Mouse (Mus musculus) splenic B cell, adult 2 months (primary cell): ENCODE measurements around the gene Ube2s.
"Not testable (repeated sequence)": the region's sequence is repeated elsewhere in the genome, so short reads cannot be mapped to it uniquely, and the experiment has no call there.

Experiments
- DNase-seq: peaks from one replicate; pipeline ENCODE4 v3.0.0-alpha.2; 2011; ENCODE audit warnings: low read depth, low spot score
- H3K27me3 ChIP-seq: 2 replicates; pipeline ENCODE4 v1.6.1; 2012; ENCODE audit warnings: mild to moderate bottlenecking, low read length, moderate library complexity, mixed read lengths; ENCODE audit not compliant: control insufficient read depth, poor library complexity, insufficient read depth, severe bottlenecking
- H3K36me3 ChIP-seq: 2 replicates; pipeline ENCODE4 v1.6.1; 2012; ENCODE audit warnings: mild to moderate bottlenecking, low read length, moderate library complexity, mixed read lengths; ENCODE audit not compliant: control insufficient read depth, poor library complexity, insufficient read depth, severe bottlenecking

Gene Ube2s

DNA sequence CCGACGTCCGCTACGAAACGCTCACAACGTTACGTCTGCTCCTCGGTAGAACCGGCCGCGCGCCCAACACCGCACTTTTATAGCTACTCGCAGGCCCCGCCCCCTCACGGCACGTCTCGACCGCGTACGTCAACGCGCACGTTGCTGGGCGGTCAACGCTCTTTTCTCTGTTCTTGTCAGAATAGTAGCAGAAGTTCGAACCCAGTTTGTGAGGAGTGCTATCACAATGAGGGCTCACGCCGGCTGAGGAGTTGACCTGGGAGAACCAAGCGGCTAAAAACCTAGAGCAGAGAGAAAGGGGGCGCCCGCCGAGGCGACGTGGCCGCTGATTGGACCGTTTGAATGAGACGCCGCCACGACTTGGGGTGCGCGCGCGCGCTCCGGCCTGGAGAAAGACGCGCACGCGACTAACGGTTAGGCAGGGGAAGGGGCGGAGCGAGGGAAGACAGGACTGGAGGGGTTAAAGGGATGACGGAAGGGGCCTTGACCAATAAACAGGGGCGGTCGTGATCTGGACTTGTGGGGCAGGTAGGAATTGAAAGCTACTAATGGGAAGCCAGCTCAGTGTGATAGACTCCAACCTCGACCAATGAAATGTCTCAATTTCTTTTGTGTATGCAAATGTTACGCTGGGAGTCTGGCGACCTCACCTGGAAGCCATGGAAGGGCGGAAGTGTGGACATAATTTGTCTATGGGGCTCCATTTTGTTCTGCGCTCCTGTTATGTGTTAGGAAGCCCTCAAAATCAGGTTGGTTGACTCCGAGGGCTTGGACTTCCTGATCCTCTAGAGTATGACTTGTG lies at the start of gene Ube2s:
Ube2s (minus strand) TSS at position 288 of the 802 bp plus-strand sequence.
- Histone ChIP-seq H3K27me3 (no peaks in the 10 kb centered on the region), H3K36me3 (peaks cover 8% of the 10 kb centered on the region)
- peak; percentile 99 for DNase-seq

DNA sequence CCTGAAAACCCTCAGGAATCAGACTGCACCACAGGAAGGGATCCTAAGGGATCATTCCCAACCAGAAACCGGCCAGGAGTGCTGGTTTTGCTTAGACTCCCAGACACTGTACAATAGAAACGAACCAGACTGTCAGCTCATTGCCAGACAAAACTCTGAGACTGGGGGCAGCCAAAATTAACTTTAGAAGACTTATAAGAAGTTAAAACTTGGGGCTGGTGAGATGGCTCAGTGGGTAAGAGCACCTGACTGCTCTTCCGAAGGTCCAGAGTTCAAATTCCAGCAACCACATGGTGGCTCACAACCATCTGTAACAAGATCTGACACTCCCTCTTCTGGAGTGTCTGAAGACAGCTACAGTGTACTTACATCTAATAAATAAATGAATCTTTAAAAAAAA lies 48.5 kb upstream of the Ube2s start:
- H3K36me3 ChIP-seq, DNase-seq, H3K27me3 ChIP-seq: not testable (repeated sequence)

DNA sequence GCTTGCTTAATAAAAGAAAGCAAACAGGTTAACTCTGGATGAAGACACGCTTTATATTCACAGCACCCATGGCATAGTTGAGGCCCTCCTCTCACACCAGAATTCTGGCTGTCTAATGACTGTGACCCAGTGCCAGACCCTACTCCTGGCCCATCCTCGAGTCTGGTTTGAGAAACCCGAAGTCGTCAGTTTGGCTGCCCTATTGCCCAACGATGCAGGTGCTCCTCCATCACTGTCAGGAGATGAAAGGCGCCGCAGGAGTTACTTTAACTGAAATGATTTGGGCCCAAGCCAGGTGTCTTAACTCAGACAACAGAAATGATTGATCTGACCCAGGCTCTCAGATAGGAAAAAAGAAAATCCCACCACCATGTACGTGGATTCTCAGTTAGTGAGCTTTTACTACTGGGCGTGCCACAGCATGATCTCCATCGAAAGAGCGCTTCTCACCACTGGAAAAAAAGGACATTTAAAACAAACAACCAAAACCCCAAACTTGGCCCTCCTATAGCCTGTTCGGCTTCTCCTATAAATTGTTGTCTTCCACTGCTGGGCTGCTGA lies 47.1 kb upstream of the Ube2s start:
- Histone ChIP-seq H3K36me3 (no peaks in the 10 kb centered on the region), H3K27me3 (no peaks in the 10 kb centered on the region)
- no peak for DNase-seq

DNA sequence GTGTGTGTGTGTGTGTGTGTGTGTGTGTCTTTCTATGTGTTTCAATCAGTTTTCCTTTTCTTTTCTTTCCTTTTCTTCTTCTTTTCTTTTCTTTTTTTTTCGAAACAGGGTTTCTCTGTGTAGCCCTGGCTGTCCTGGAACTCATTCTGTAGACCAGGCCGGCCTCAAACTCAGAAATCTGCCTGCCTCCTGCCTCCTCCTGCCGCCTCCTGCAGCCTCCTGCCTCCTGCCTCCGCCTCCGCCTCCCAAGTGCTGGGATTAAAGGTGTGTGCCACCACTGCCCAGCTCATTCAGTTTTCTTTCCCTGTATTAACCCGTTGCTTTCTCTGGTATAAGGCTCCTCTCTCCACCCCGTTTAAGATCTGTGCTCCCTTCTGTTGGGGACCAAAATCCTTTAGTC lies 44.9 kb upstream of the Ube2s start:
- no peak for DNase-seq
- no peaks in the 10 kb centered on the region for H3K27me3 ChIP-seq
- H3K36me3 ChIP-seq = no peaks in the 10 kb centered on the region

DNA sequence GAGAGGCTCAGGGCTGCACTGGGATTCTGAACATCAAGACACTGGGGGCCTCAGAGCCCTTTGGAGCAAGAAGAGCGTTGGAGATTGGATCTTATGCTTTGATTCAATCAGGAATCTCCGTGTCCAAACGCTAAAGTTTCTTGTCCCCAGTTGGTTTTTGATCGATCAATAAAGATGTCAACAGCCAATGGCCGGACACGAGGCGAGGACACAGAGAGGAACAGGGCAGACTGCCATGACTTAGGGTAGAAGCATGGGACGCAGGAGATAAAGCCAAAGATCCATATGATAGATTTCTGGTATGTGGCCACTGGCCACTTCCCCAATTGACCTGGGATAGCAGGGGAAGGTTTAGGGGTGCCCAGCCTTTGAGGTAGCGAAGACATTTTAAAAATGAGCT lies 44.1 kb upstream of the Ube2s start:
- Histone ChIP-seq H3K27me3 (no peaks in the 10 kb centered on the region), H3K36me3 (no peaks in the 10 kb centered on the region)
- no peak for DNase-seq

DNA sequence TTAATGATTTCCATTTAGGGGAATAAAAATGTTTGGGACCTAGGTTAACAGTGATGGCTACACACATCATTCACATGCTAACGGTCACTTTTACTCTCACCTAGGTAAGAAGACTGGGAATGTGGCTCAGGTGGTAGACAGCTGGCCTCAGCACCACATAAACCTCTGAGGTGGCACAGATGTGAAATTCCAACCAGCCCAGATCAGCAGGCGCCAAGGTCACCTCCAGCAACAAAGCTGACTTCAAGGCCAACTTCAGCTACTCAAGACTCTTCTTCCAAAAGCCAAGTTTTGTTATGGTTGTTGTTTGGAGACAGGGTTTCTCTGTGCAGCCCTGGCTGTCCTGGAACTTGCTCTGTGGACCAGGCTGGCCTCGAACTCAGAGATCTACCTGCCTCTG lies 41.2 kb upstream of the Ube2s start:
- Histone ChIP-seq H3K27me3 (no peaks in the 10 kb centered on the region), H3K36me3 (no peaks in the 10 kb centered on the region)
- no peak for DNase-seq

DNA sequence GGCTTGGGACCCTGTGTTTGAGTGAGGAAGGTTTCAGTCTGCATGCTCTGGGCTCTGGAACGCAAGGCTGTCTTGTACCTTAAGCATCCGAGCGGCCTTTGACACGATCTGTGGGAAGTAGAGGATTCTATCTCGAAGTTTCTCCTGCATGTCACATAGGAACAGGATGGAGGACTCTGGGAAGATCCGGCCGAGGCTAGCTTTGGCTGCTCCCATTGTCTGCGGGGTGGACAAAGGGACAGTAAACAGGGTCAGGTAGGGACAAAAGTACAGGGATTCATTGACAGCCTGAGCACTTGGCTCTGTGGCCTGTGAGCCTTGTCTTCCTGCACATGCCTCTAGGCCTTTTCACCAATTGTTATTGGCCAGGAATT lies 38.9 kb upstream of the Ube2s start:
- H3K27me3 ChIP-seq = no peaks in the 10 kb centered on the region
- DNase-seq = no peak
- H3K36me3 ChIP-seq = no peaks in the 10 kb centered on the region

DNA sequence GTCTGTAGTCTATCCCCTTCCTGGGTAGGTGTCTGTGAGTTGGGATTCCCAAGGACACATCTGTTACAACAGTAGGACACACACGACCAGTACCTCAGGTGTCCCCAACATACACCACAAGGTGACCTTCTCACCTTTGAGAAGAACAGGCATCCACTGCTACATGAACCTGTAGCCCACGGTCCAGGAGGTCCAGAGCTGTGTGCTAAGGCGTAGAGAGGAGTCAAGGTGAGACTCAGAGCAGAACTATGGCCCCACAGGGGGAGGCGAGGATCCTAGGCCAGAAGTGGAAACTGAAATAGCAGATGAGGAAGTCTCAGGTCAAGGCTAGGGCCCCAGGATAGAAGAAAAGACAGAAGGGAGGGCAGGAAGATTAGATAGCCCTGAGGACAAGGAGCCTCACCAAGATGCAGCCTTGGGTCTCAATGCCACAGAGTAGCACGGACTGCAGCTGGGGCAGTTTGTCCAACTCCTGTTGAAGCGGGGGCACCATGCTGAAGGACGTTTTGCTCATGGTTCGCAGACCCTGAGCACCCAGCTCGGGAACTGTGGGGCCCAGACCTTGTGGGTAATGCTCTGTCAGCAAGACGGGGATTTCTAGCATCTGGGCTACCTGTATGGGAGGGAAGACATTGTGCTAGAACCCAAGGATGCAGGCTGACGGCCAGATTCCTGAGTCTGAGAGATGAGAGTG lies 38.4 kb upstream of the Ube2s start:
- Histone ChIP-seq H3K36me3 (no peaks in the 10 kb centered on the region), H3K27me3 (no peaks in the 10 kb centered on the region)
- DNase-seq = no peak

DNA sequence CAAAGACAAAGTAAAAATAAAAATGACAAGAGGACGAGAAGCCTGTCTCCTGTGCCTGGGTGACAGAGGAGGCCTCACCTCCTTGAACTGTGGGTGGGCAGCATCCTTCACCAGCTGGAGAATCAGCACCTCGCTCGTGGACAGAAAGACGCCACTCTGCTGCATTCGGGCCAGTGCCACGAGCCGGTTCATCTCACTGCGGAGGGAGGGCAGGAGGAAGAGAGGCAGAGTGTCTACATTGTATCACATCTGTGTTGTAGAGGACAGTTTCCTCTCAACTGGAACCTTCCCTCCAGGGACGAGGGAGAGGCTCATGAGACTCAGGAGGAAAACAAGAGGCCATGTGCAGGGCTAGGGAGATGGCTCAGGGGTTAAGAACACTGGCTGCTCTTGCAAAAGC lies 37.0 kb upstream of the Ube2s start:
- Histone ChIP-seq H3K36me3 (no peaks in the 10 kb centered on the region), H3K27me3 (no peaks in the 10 kb centered on the region)
- no peak for DNase-seq

DNA sequence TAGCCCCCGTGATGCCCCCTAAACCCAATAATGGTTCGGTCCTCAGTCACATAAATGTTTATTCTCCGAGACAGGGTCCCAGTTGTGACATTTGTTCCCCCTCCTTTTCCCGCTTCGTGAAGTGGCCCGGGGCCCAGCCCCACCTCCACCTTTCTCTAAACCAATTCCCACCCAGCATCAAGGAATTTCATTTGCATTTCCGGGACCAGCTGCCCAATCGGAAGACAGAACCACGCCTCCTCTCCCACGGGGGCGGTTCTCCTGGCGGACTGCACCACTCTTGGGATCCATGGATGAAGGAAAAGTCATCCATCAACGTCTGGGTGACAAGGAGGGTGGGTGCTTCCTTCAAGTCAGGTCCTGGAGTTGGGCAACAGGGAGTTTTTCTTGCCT lies 32.5 kb upstream of the Ube2s start:
- no peak for DNase-seq
- Histone ChIP-seq H3K27me3 (no peaks in the 10 kb centered on the region), H3K36me3 (no peaks in the 10 kb centered on the region)

DNA sequence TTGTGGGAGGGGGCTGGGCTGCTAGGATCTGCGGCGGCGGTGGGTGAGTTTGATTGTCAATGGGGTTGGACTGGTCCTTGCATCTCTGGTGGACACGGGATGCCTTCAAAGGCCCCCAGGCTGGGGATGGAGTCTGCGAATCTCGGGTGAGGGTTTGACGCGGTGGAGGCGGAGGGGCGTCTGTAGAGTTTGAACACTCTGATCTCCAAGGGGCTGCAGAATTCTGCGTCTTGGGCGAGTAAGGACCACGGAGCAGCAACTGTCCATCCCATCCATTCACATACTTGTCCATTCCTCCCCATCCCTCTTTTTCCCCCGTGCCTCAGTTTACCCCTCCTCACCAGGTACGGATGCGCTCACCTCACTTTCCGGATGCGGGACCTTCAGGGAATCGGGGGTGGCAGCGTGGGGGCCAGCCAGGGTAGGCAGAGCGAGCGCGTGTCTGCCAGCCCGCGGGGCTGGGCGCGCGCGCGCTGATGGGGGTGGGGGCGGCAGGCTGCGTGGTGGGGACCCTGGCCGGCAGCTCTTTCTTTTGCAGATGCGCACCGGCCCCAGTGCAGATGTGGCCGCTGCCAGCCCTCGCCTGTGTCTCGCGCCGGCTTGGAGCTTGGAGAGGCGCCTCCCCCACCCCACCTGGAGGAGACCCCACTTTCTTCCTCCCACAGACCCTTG lies 32.0 kb upstream of the Ube2s start, which contains the start of gene Shisa7:
Shisa7 (minus strand) TSS at position 452 of the 672 bp plus-strand sequence.
- Histone ChIP-seq H3K36me3 (no peaks in the 10 kb centered on the region), H3K27me3 (no peaks in the 10 kb centered on the region; the same call in 1 of the 2 replicates)
- DNase-seq = no peak

DNA sequence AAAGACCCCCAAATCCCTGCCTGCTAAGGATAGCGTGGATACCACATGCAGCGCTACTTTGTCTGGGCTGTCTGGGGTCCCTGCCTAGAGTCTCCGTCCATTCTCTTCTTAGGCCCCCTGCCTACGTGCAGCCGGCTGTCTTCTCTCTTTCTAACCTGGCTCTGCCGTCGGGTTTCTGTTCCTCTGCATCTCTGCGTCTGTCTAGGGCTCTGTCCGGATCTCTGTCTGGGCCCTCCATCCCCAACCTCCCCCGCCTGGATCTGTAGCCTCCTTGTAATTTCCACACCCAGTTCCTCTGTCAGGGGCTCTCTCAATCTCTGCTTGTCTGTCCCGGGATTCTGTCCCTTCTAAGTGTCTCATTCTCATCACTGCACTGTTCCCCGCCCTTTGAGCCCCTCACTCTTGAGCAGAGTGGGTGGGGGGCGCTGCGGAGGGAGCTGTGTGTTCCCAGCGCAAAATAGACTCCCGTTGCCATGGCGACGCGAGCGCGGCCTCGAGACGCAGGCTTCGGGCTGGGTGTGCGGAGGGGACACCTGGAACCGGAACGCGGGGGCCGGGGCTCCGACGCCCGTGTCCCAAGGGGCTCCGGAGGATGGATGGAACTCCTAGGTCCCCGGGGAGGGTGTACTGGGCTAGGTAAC lies 31.3 kb upstream of the Ube2s start:
- H3K27me3 ChIP-seq = no peaks in the 10 kb centered on the region; the same call in 1 of the 2 replicates
- DNase-seq = no peak
- no peaks in the 10 kb centered on the region for H3K36me3 ChIP-seq

DNA sequence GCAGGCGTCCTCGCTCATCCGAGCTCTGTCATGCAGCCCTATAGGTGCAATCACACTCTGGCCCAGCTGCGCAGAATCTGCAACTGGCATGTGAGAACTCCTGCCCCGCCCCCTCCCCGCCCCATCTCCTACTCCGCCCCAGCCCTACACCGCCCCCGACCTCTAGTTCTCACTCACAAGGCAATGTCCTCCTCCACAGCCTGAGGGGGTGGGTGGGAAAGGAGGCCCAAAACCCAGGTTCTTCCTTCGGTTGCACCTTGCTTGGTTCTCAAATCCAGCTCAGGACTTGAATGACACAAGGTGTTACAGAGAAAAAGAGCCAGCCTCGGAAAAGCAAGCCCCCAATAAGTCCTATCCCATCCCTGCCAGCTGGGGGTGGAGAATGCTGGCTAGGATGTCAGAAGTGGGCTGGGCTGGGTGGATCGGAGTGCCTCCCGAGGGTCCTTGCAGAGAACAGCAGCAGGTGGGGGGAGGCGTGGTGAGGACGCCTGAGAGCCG lies 30.3 kb upstream of the Ube2s start:
- peaks cover 2% of the 10 kb centered on the region; the same call in 1 of the 2 replicates for H3K27me3 ChIP-seq
- peak; percentile 17 for DNase-seq
- no peaks in the 10 kb centered on the region for H3K36me3 ChIP-seq

DNA sequence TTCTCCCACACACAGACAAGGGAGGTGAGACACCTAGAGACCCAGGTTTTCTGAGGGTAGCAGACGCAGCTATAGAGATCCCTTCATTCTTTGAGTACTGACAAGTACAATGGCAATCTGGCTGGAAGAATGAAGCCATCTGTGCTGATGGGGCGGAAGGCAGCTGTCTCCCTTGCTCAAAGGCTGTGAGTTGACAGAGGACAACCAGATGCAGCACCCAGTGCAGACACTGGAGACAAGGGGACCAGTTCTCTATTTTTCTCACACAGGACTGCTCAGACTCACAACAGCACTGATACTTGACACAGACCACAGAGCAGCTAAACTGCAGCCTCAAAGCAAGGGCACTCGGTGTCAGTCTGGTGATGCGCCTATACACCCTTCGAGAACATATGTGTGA lies 29.7 kb upstream of the Ube2s start:
- no peak for DNase-seq
- Histone ChIP-seq H3K36me3 (no peaks in the 10 kb centered on the region), H3K27me3 (peaks cover 2% of the 10 kb centered on the region; the same call in 1 of the 2 replicates)
